ENCODE assay signal across 9 mouse cellular contexts in the genomic region with DNA sequence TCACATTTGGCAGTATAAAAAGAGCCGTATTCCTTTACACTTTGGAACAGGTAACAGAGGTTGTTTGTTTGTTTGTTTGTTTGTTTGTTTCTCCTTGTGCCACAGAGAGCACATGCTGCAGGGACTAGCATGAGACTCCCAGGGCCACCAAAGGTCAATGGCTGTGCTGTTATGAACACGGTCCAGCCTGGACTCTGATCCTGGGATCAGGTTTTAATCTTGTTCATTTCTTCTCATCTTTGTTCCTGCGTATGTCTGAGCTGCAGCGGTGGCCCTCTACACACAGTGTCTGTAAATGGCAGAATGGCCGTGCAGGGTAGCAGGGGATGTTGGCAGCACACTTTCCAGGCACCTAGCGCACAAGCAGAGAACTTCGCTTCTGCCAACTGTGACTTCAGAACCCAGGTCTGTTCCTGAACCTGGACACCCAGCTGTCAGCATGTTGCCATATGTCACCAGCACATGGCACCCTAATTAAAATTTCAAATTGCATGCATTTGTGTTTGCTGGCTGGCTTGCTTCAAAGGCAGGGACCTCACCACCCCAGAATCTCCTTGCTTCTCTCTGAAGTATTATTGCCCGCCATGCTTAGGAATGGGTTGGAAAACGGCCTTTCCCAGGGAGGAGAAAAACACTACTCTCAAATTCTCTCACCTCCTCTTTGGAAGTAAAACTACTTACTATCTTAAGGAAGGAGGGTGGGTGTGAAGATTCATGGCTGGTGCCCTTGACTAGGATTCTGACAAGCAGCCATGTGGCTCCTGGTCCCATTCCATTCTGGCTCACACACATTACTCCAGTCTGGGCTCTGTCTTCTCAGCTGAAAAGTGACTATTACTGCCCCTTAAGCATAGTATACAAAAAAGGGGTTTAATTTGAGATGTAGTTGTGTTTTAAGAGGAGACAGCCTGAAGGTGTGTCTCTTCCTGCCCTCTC.
DNase-seq lines count a peak whose midpoint lies in the region; ATAC-seq and TF ChIP-seq lines count a peak whose summit lies in the region.
"Had no signal": no experiment of that assay in that cellular context is flagged by ENCODE, and none has a peak within 500 bp of the region (broad histone marks: within the 10 kb centered on the region; RNA-seq: fewer than 3 reads in every experiment).

No protein-coding gene starts in this region.

- no peak overlapping the region for H3K9ac ChIP-seq in forebrain, postnatal 0 days
- no peak overlapping the region for H3K9ac ChIP-seq in intestine, embryonic 15.5 days
- H3K9ac ChIP-seq: limb, embryonic 12.5 days had no signal

- H3K36me3 ChIP-seq in forebrain, postnatal 0 days (ENCODE audit: insufficient read depth): no peaks in the 10 kb centered on the region
- H3K36me3 ChIP-seq in intestine, embryonic 15.5 days: no peaks in the 10 kb centered on the region
- H3K36me3 ChIP-seq: limb, embryonic 12.5 days had no signal

- peak overlapping the region; percentile 29; the same call in 1 of the 2 replicates for H3K27ac ChIP-seq in forebrain, postnatal 0 days (ENCODE audit: low read depth, low read length)
- no peak overlapping the region for H3K27ac ChIP-seq in intestine, embryonic 15.5 days
- H3K27ac ChIP-seq: limb, embryonic 12.5 days had no signal

- H3K4me3 ChIP-seq in forebrain, postnatal 0 days (ENCODE audit: low read depth, low read length): no peak overlapping the region
- no peak overlapping the region for H3K4me3 ChIP-seq in intestine, embryonic 15.5 days (replicated peaks)
- H3K4me3 ChIP-seq: limb, embryonic 12.5 days had no signal

- ATAC-seq in frontal cortex, adult (ENCODE audit: low TSS enrichment): peak; percentile 80
- peak; percentile 82 for ATAC-seq in forebrain, postnatal 0 days
- ATAC-seq in intestine, embryonic 15.5 days: no peak

- 51% methylated on average over 9 of the region's 9 CpGs for WGBS in forebrain, postnatal 0 days
- WGBS in intestine, embryonic 15.5 days: 88% methylated on average over 9 of the region's 9 CpGs

- no peaks in the 10 kb centered on the region for H3K9me3 ChIP-seq in forebrain, postnatal 0 days (ENCODE audit: low read length)
- H3K9me3 ChIP-seq in intestine, embryonic 15.5 days: no peaks in the 10 kb centered on the region
- H3K9me3 ChIP-seq: limb, embryonic 12.5 days had no signal

- no peaks in the 10 kb centered on the region for H3K27me3 ChIP-seq in forebrain, postnatal 0 days (ENCODE audit: insufficient read depth, low read length)
- no peaks in the 10 kb centered on the region for H3K27me3 ChIP-seq in intestine, embryonic 15.5 days (replicated peaks)
- H3K27me3 ChIP-seq: limb, embryonic 12.5 days had no signal

- no peak for TF ChIP-seq CTCF in brain, embryonic 14.5 days (IDR thresholded peaks at IDR 0.05; ENCODE audit: borderline replicate concordance, extremely low read depth, insufficient read depth, insufficient read length)
- peak; percentile 8; the same call in 1 of the 2 replicates for TF ChIP-seq CTCF in forebrain, postnatal 0 days (IDR thresholded peaks at IDR 0.05; ENCODE audit: low read depth)

- H3K4me1 ChIP-seq in forebrain, postnatal 0 days (ENCODE audit: insufficient read depth): peaks cover 4% of the 10 kb centered on the region; the same call in 1 of the 2 replicates
- no peaks in the 10 kb centered on the region for H3K4me1 ChIP-seq in intestine, embryonic 15.5 days (replicated peaks)

- DNase-seq in frontal cortex, adult 2 months (ENCODE audit: extremely low spot score in 1 of 2, low spot score in 1 of 2): no peak
- DNase-seq in brain, embryonic 14.5 days (ENCODE audit: low read depth): peak; percentile 93
- peak; percentile 79 for DNase-seq in forebrain, postnatal 0 days
- DNase-seq in layer of hippocampus, adult 11-12 months (ENCODE audit: low spot score): peak; percentile 64
- DNase-seq in testis, postnatal 10 days (ENCODE audit: low spot score): no peak
- DNase-seq in thymus, adult 18-20 months: no peak

- no peak overlapping the region for H3K4me2 ChIP-seq in forebrain, postnatal 0 days (ENCODE audit: low read depth)
- no peak overlapping the region for H3K4me2 ChIP-seq in intestine, embryonic 15.5 days (replicated peaks)
- H3K4me2 ChIP-seq: limb, embryonic 12.5 days had no signal

- no peak for TF ChIP-seq POLR2A in brain, embryonic 14.5 days (IDR thresholded peaks at IDR 0.05; ENCODE audit: borderline replicate concordance, extremely low read depth, insufficient read depth, insufficient read length, poor library complexity, severe bottlenecking)

Comparison
In these comparisons a context has a peak if more than half of its experiments do, and no peak if none do; other contexts are left out.
1. DNase-seq: peak in brain, embryonic 14.5 days (single experiment), forebrain, postnatal 0 days (single experiment) and layer of hippocampus, adult 11-12 months (single experiment); none in frontal cortex, adult 2 months (0 of 2), testis, postnatal 10 days (single experiment) and thymus, adult 18-20 months (0 of 2).